24 mouse cellular contexts compared by ENCODE assay signal in genomic region chr5:96675676-96676075, GRCm38 (mm10).
DNase-seq lines count a peak whose midpoint lies in the region; ATAC-seq and TF ChIP-seq lines count a peak whose summit lies in the region.
"Had no signal": no experiment of that assay in that cellular context is flagged by ENCODE, and none has a peak within 500 bp of the region (broad histone marks: within the 10 kb centered on the region; RNA-seq: fewer than 3 reads in every experiment).

No protein-coding gene starts in this region.

- 59% methylated on average over 4 of the region's 4 CpGs for WGBS in forebrain, embryonic 15.5 days
- 96% methylated on average over 4 of the region's 4 CpGs for WGBS in forebrain, embryonic 10.5 days

- H3K9me3 ChIP-seq in forebrain, embryonic 15.5 days: no peaks in the 10 kb centered on the region
- H3K9me3 ChIP-seq in forebrain, embryonic 10.5 days: no peaks in the 10 kb centered on the region
- H3K9me3 ChIP-seq: embryonic facial prominence, embryonic 12.5 days; hindbrain, embryonic 12.5 days had no signal

- DNase-seq in forebrain, embryonic 10.5 days (ENCODE audit: extremely low spot score, low spot score): no peak
- no peak for DNase-seq in left cerebral cortex, adult 2 months (ENCODE audit: extremely low spot score in 1 of 2, low spot score in 2 of 2)
- no peak for DNase-seq in left cerebral cortex, adult 11 months (ENCODE audit: low spot score)
- peak; percentile 65 for DNase-seq in brain, adult 2 months (ENCODE audit: low read depth, low spot score)
- DNase-seq in brain, embryonic 18.5 days (ENCODE audit: low read depth, low spot score): peak; percentile 51
- DNase-seq in thymus, postnatal 0 days (ENCODE audit: low spot score): no peak
- no peak for DNase-seq in ovary, postnatal 36 days (ENCODE audit: low spot score)
- DNase-seq: adrenal gland, postnatal 14 days; cerebellum, adult 11 months; cerebellum, adult 9-10 months; cerebellum, postnatal 25 days; gastrocnemius, postnatal 36 days; heart, adult 11 months; heart, postnatal 10 days; heart, postnatal 4 days had no signal

- no peak overlapping the region for H3K4me3 ChIP-seq in forebrain, embryonic 15.5 days
- H3K4me3 ChIP-seq in forebrain, embryonic 10.5 days: no peak overlapping the region
- no peak overlapping the region for H3K4me3 ChIP-seq in left cerebral cortex, adult 2 months
- H3K4me3 ChIP-seq: embryonic facial prominence, embryonic 12.5 days; hindbrain, embryonic 12.5 days had no signal

- no peak overlapping the region for H3K4me2 ChIP-seq in forebrain, embryonic 15.5 days (replicated peaks)
- H3K4me2 ChIP-seq: embryonic facial prominence, embryonic 12.5 days; hindbrain, embryonic 12.5 days had no signal

- H3K4me1 ChIP-seq in forebrain, embryonic 15.5 days: peaks cover 9% of the 10 kb centered on the region; the same call in 1 of the 2 replicates
- H3K4me1 ChIP-seq in forebrain, embryonic 10.5 days: peaks cover 7% of the 10 kb centered on the region
- H3K4me1 ChIP-seq: embryonic facial prominence, embryonic 12.5 days; hindbrain, embryonic 12.5 days had no signal

- no peaks in the 10 kb centered on the region for H3K36me3 ChIP-seq in forebrain, embryonic 15.5 days
- H3K36me3 ChIP-seq in forebrain, embryonic 10.5 days (replicated peaks): no peaks in the 10 kb centered on the region
- H3K36me3 ChIP-seq: embryonic facial prominence, embryonic 12.5 days; hindbrain, embryonic 12.5 days had no signal

- no peaks in the 10 kb centered on the region for H3K27me3 ChIP-seq in forebrain, embryonic 15.5 days
- no peaks in the 10 kb centered on the region for H3K27me3 ChIP-seq in forebrain, embryonic 10.5 days (ENCODE audit: poor library complexity, severe bottlenecking)
- H3K27me3 ChIP-seq: CH12.LX; embryonic facial prominence, embryonic 12.5 days; hindbrain, embryonic 12.5 days; Patski had no signal

- ATAC-seq in forebrain, embryonic 15.5 days (replicated peaks): 0 out of 2 replicates have a peak, but pooled peaks have one; percentile 52
- ATAC-seq: activated CD4-positive, CD25-positive, alpha-beta regulatory T cell, adult 4 months; hindbrain, embryonic 16.5 days; inflammation-experienced regulatory T-cells, adult 6 months; intestine, postnatal 0 days; Patski had no signal

- H3K9ac ChIP-seq in forebrain, embryonic 15.5 days (replicated peaks): no peak overlapping the region
- H3K9ac ChIP-seq: embryonic facial prominence, embryonic 12.5 days; hindbrain, embryonic 12.5 days had no signal

- intact Hi-C loops in left cerebral cortex, adult 2 months (cut with DNase I): loop anchor here (2.0 to 5.0 kb wide), 3 partner anchors 93 to 407 kb away; partner anchors contain the start of gene Fras1

- H3K27ac ChIP-seq in forebrain, embryonic 15.5 days (replicated peaks): 0 out of 2 replicates have a peak overlapping the region, but pooled peaks have one; percentile 37
- no peak overlapping the region for H3K27ac ChIP-seq in forebrain, embryonic 10.5 days
- peak overlapping the region; percentile 44; the same call in 1 of the 2 replicates for H3K27ac ChIP-seq in left cerebral cortex, adult 2 months
- H3K27ac ChIP-seq: embryonic facial prominence, embryonic 12.5 days; hindbrain, embryonic 12.5 days had no signal

- no peak for TF ChIP-seq CTCF in left cerebral cortex, adult 2 months (IDR thresholded peaks at IDR 0.05)

Comparison
In these comparisons a context has a peak if more than half of its experiments do, and no peak if none do; other contexts are left out.
1. DNase-seq: peak in brain, adult 2 months (single experiment) and brain, embryonic 18.5 days (single experiment); none in forebrain, embryonic 10.5 days (single experiment), left cerebral cortex, adult 2 months (0 of 2), left cerebral cortex, adult 11 months (single experiment), thymus, postnatal 0 days (single experiment) and ovary, postnatal 36 days (single experiment).